Mouse (Mus musculus) lung, embryonic 14.5 days (tissue): ENCODE measurements around the gene Cpne6. TPM values are rescaled to one million over a fixed set of nuclear protein-coding genes. Genes with fewer than 3 reads are reported as not detected.

ENCODE experiments used
- ATAC-seq: fragments of 200-750 bp; cut with Nextera tagmentation; 2 replicates; pipeline ENCODE4 v1.8.0; 2017; ENCODE audit warnings: mild to moderate bottlenecking, moderate TSS enrichment, moderate library complexity; ENCODE audit not compliant: insufficient read depth
- DNase-seq: peaks from one replicate; pipeline ENCODE4 v3.0.0-alpha.2; 2015
- H3K27ac ChIP-seq: fragments of 300-500 bp; sonication (generic); 2 replicates; pipeline ENCODE4 v1.5.1; 2014; ENCODE audit warnings: low read depth, mild to moderate bottlenecking, moderate library complexity
- H3K27me3 ChIP-seq: fragments of 300-500 bp; sonication (generic); 2 replicates; pipeline ENCODE4 v1.6.1; 2014; ENCODE audit warnings: low read length, control low read depth; ENCODE audit not compliant: insufficient read depth
- H3K36me3 ChIP-seq: fragments of 300-500 bp; sonication (generic); 2 replicates; pipeline ENCODE4 v1.6.1; 2014; ENCODE audit warnings: control low read depth; ENCODE audit not compliant: insufficient read depth
- H3K4me1 ChIP-seq: fragments of 300-500 bp; sonication (generic); 2 replicates; pipeline ENCODE4 v1.6.1; 2014; ENCODE audit warnings: antibody characterized with exemption, control low read depth; ENCODE audit not compliant: insufficient read depth
- H3K4me2 ChIP-seq: fragments of 300-500 bp; sonication (generic); 2 replicates; pipeline ENCODE4 v1.6.1; 2014; ENCODE audit warnings: mild to moderate bottlenecking
- H3K4me3 ChIP-seq: fragments of 300-500 bp; sonication (generic); 2 replicates; pipeline ENCODE4 v1.5.1; 2014; ENCODE audit warnings: low read depth, low read length
- H3K9ac ChIP-seq: fragments of 300-500 bp; sonication (generic); 2 replicates; pipeline ENCODE4 v1.6.1; 2014
- H3K9me3 ChIP-seq: fragments of 300-500 bp; sonication (generic); 2 replicates; pipeline ENCODE4 v1.6.1; 2016; ENCODE audit warnings: low read depth, low read length, control low read depth
- CTCF ChIP-seq: IDR thresholded peaks from 2 replicates; pipeline ENCODE4 v1.5.1; 2016; ENCODE audit warnings: antibody characterized with exemption, low read depth
- WGBS: fragments of 180-500 bp; shearing (Covaris S2); extraction: QIAGEN DNeasy Blood & Tissue Kit; methylation state at CpG from one replicate; pipeline ENCODE4 v1.1.7; 2014; 5-methylcytosine and 5-hydroxymethylcytosine counted together
- polyA plus RNA-seq: library from polyadenylated mRNA; unstranded; fragments of >200 nt; fragmentation: Nextera tagmentation; extraction: Ambion mirVana; gene quantifications from 2 replicates; pipeline ENCODE4 v1.2.1, GENCODE M21; 2014

Gene Cpne6
- polyA plus RNA-seq, 1 experiment from 2014 or later = 0.25 TPM

DNA sequence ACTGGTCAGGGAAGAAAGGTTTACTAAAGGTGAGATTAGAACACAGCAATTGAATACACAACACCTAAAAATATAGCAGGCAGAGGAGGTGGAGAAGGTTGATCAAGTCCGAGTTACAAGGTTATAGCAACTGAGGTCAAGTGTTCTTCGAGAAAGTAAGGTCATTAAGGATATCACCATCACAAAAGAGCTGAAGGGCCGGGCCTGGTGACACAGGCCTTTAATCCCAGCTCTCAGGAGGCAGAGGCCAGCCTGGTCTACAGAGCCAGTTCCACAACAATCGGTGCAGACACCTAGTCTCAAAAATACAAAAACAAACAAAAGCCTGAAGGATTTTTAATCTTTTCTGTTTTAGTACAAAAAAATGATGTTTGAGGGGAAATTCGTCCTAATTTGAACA, 41.1 kb downstream of the Cpne6 start:
- Histone ChIP-seq H3K9ac (no peak overlapping the region), H3K4me1 (no peaks in the 10 kb centered on the region), H3K27ac (no peak overlapping the region), H3K36me3 (peaks cover 37% of the 10 kb centered on the region), H3K4me2 (no peak overlapping the region), H3K4me3 (no peak overlapping the region), H3K9me3 (no peaks in the 10 kb centered on the region), H3K27me3 (no peaks in the 10 kb centered on the region)
- 59% methylated on average over 5 of the region's 5 CpGs for WGBS
- no peak for TF ChIP-seq CTCF
- DNase-seq = no peak
- ATAC-seq = no peak

DNA sequence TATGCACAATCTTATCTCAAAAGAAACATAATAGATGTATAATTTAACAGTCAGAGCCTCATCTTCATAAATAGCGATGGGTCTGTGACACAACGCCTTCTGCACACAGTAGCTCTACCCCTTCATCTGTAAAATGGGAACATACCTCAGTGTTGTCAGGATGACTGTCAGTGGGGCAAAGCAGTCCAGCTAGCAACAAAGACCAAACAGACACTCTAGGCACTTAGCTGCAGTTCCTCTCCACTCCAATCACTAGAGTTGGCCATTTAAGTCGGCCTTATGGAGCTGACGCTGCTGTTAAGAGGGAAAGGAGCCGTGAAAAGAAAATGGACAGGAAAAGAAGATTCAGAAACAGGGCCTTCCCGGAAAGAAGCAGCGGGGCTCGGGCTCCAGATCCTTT, 41.5 kb downstream of the Cpne6 start:
- no peak overlapping the region for H3K4me3 ChIP-seq
- no peak overlapping the region for H3K9ac ChIP-seq
- H3K4me2 ChIP-seq = no peak overlapping the region
- no peaks in the 10 kb centered on the region for H3K9me3 ChIP-seq
- no peaks in the 10 kb centered on the region for H3K27me3 ChIP-seq
- no peak for DNase-seq
- ATAC-seq = no peak
- no peak overlapping the region for H3K27ac ChIP-seq
- WGBS = 87% methylated on average over 8 of the region's 8 CpGs
- H3K36me3 ChIP-seq = peaks cover 34% of the 10 kb centered on the region
- no peaks in the 10 kb centered on the region for H3K4me1 ChIP-seq
- TF ChIP-seq CTCF = no peak

GRCm38 (mm10) chr14:55554635-55555034, 44.4 kb downstream of the Cpne6 start:
- Histone ChIP-seq H3K4me3 (no peak overlapping the region), H3K9ac (no peak overlapping the region), H3K27ac (no peak overlapping the region), H3K36me3 (peaks cover 7% of the 10 kb centered on the region; the same call in 1 of the 2 replicates), H3K4me2 (no peak overlapping the region), H3K4me1 (no peaks in the 10 kb centered on the region), H3K27me3 (no peaks in the 10 kb centered on the region), H3K9me3 (no peaks in the 10 kb centered on the region)
- ATAC-seq (no peak), DNase-seq (no peak)
- no peak for TF ChIP-seq CTCF

DNA sequence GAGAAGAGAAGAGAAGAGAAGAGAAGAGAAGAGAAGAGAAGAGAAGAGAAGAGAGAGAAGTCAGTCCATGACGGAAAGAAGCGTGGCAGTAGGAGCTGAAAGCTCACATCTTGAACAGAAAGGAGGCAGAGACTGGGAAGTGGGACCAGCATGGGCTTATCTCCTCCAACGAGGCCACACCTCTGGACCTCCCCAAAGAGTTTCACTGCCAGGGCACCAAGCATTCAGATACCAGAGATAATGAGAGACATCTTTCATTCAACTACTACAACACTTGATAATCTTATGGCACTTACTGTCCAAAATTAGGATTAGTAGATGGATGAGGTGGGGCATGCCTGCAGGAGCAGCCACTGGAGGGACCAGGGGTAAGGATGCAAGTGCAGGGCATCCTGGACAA, 45.5 kb downstream of the Cpne6 start:
- WGBS = 70% methylated on average over 3 of the region's 3 CpGs

GRCm38 (mm10) chr14:55557003-55557402, 46.8 kb downstream of the Cpne6 start:
- no peak overlapping the region for H3K4me2 ChIP-seq
- H3K4me3 ChIP-seq = no peak overlapping the region
- H3K27me3 ChIP-seq = no peaks in the 10 kb centered on the region
- no peaks in the 10 kb centered on the region for H3K9me3 ChIP-seq
- no peaks in the 10 kb centered on the region for H3K36me3 ChIP-seq
- 0 out of 2 replicates have a peak, but pooled peaks cover 5% of the 10 kb centered on the region for H3K4me1 ChIP-seq
- H3K27ac ChIP-seq = 0 out of 2 replicates have a peak overlapping the region, but pooled peaks have one; percentile 32
- peak; percentile 86 for TF ChIP-seq CTCF
- DNase-seq (peak; percentile 88), ATAC-seq (no peak)
- WGBS = 21% methylated on average over 5 of the region's 5 CpGs
- H3K9ac ChIP-seq = no peak overlapping the region

More for the DNA sequence above, 45.5 kb downstream of the Cpne6 start:
- H3K9ac ChIP-seq = no peak overlapping the region
- H3K27ac ChIP-seq = no peak overlapping the region
- H3K4me2 ChIP-seq = no peak overlapping the region
- no peaks in the 10 kb centered on the region for H3K27me3 ChIP-seq
- no peak overlapping the region for H3K4me3 ChIP-seq
- no peak for ATAC-seq
- no peak for DNase-seq
- H3K36me3 ChIP-seq = no peaks in the 10 kb centered on the region
- H3K9me3 ChIP-seq = no peaks in the 10 kb centered on the region
- no peaks in the 10 kb centered on the region for H3K4me1 ChIP-seq
- no peak for TF ChIP-seq CTCF

GRCm38 (mm10) chr14:55557587-55557986, 47.3 kb downstream of the Cpne6 start:
- TF ChIP-seq CTCF = no peak
- H3K4me2 ChIP-seq = no peak overlapping the region
- ATAC-seq = no peak
- H3K9me3 ChIP-seq = no peaks in the 10 kb centered on the region
- no peaks in the 10 kb centered on the region for H3K27me3 ChIP-seq
- no peak overlapping the region for H3K9ac ChIP-seq
- no peak for DNase-seq
- 0 out of 2 replicates have a peak, but pooled peaks cover 5% of the 10 kb centered on the region for H3K4me1 ChIP-seq
- no peak overlapping the region for H3K27ac ChIP-seq
- H3K36me3 ChIP-seq = no peaks in the 10 kb centered on the region
- H3K4me3 ChIP-seq = no peak overlapping the region
- 81% methylated on average over 3 of the region's 3 CpGs for WGBS

DNA sequence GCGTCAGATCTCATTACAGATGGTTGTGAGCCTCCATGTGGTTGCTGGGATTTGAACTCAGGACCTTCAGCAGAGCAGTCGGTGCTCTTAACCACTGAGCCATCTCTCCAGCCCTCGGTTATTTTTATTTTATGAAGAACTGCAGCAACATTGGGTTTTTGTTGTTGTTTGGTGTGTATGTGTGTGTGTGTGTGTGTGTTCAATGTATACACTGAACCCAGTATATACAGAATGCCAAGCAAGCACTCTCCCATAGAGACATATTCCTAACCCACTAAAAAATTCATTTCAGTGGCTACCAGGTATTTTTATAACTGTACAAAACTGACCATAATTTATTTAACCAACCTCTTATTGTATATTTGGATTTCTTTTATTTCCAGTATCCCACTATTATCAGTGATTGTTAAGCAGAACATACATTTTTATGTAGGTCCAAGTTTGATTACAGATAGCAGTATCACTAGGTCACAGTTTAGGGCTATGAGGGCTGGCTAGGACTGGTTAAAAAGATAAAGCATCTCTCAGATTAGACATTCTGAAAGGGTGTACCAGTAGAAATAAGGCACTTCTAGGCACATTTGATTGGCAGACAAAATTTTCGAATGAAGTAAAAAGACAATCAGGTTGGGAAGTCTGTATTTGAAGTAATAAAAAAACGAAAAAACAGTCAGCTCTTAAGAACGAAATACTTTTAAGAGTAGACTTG, 48.6 kb downstream of the Cpne6 start:
- no peaks in the 10 kb centered on the region for H3K9me3 ChIP-seq
- no peak for ATAC-seq
- peaks cover 7% of the 10 kb centered on the region for H3K36me3 ChIP-seq
- H3K4me1 ChIP-seq = 0 out of 2 replicates have a peak, but pooled peaks cover 5% of the 10 kb centered on the region
- peak overlapping the region; percentile 98 for H3K27ac ChIP-seq
- DNase-seq = no peak
- WGBS = 46% methylated on average over 6 of the region's 6 CpGs
- no peaks in the 10 kb centered on the region for H3K27me3 ChIP-seq
- no peak for TF ChIP-seq CTCF
- H3K4me2 ChIP-seq = peak overlapping the region; percentile 81
- H3K9ac ChIP-seq = peak overlapping the region; percentile 77; the same call in 1 of the 2 replicates
- H3K4me3 ChIP-seq = peak overlapping the region; percentile 73
